Mouse (Mus musculus) ES-E14 (cell line): ENCODE measurements around the gene Ccdc88c. TPM values are rescaled to one million over a fixed set of nuclear protein-coding genes. Genes with fewer than 3 reads are reported as not detected.

Source experiments
- DNase-seq: peaks from one replicate; pipeline ENCODE4 v3.0.0-alpha.2; 2013; ENCODE audit warnings: low read depth, low spot score
- H3K27ac ChIP-seq: 2 replicates; pipeline ENCODE4 v1.5.1; 2012; ENCODE audit warnings: low read depth, mild to moderate bottlenecking, low read length, moderate library complexity, mixed read lengths; ENCODE audit not compliant: poor library complexity, insufficient read depth, severe bottlenecking
- H3K36me3 ChIP-seq: 2 replicates; pipeline ENCODE4 v1.6.1; 2012; ENCODE audit warnings: mild to moderate bottlenecking, low read length, moderate library complexity, mixed read lengths; ENCODE audit not compliant: control insufficient read depth, poor library complexity, insufficient read depth, severe bottlenecking
- H3K4me1 ChIP-seq, 2 experiments: fragments of 150-350 bp in 1 of 2; sonication (generic) in 1 of 2; 2 replicates each; pipeline ENCODE4 v1.6.1; 2012; ENCODE audit warnings: low read length in 2 of 2, mild to moderate bottlenecking in 1 of 2, mixed read lengths in 1 of 2; ENCODE audit not compliant: control insufficient read depth in 2 of 2, insufficient read depth in 2 of 2, poor library complexity in 1 of 2
- H3K4me3 ChIP-seq, 2 experiments: fragments of 150-350 bp in 1 of 2; sonication (generic) in 1 of 2; 2 replicates each; pipeline ENCODE4 v1.5.1; 2012; ENCODE audit warnings: low read length in 2 of 2, low read depth in 1 of 2, mild to moderate bottlenecking in 1 of 2, mixed read lengths in 1 of 2; ENCODE audit not compliant: insufficient read depth in 1 of 2, poor library complexity in 1 of 2, severe bottlenecking in 1 of 2
- H3K9ac ChIP-seq: 2 replicates; pipeline ENCODE4 v1.6.1; 2012; ENCODE audit warnings: low read depth, mild to moderate bottlenecking, low read length, mixed read lengths; ENCODE audit not compliant: poor library complexity, insufficient read depth, severe bottlenecking
- H3K9me3 ChIP-seq: fragments of 150-350 bp; sonication (generic); 2 replicates; pipeline ENCODE4 v1.6.1; 2012; ENCODE audit warnings: low read depth, mild to moderate bottlenecking, low read length; ENCODE audit not compliant: control insufficient read depth, insufficient read depth
- CHD2 ChIP-seq: IDR thresholded peaks from 2 replicates; pipeline ENCODE4 v1.6.1; 2014; ENCODE audit warnings: mild to moderate bottlenecking, low read depth, low read length, inconsistent platforms
- HCFC1 ChIP-seq: IDR thresholded peaks from 2 replicates; pipeline ENCODE4 v1.6.1; 2012; ENCODE audit warnings: low read length, inconsistent platforms, borderline replicate concordance; ENCODE audit not compliant: insufficient read depth
- MAFK ChIP-seq: IDR thresholded peaks from 2 replicates; pipeline ENCODE4 v1.6.1; 2014; ENCODE audit warnings: mild to moderate bottlenecking, low read depth, low read length, inconsistent platforms; ENCODE audit not compliant: insufficient read depth
- ZC3H11A ChIP-seq: IDR thresholded peaks from 2 replicates; pipeline ENCODE4 v1.6.1; 2012; ENCODE audit warnings: low read depth, mild to moderate bottlenecking, inconsistent platforms, low read length, borderline replicate concordance
- ZNF384 ChIP-seq: IDR thresholded peaks from 2 replicates; pipeline ENCODE4 v1.6.1; 2012; ENCODE audit warnings: low read depth, low read length, inconsistent platforms
- in situ Hi-C, 2 experiments: fragments of 600-800 bp; cut with MboI; formaldehyde crosslinking; loops; one replicate each; pipeline ENCODE4 v1.15.1; 2025; ENCODE audit warnings: low sequenced_read_pairs in 2 of 2, inconsistent platforms in 1 of 2; ENCODE audit not compliant: unreplicated experiment in 2 of 2
- total RNA-seq: library from RNA; depleted of rRNA; stranded (reverse); fragments of 300-350 nt; gene quantifications from 2 replicates; pipeline ENCODE4 v1.2.3, GENCODE M21; 2012

Ccdc88c gene
- total RNA-seq, 1 experiment: 35.7 TPM

DNA sequence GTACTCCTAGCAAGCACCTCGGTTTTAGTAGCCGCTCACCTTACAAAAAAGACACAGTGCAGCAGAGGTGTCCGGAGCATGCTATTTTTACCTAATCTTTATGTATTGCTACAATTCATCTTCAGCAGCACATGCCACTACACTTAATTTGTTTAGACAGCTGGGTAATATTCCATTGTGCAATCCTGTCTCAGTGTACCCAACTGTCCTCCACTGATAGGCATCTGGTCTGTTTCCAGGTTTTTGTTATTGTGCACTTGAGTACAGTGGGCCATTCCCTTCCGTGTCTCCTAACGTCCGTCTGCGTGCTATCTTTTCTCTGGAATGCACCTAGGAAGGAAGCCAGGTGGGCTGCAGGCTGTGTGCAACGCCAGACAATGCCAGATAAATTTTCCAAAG is 30.3 kb downstream of the Ccdc88c start:
- no peak overlapping the region for H3K4me3 ChIP-seq
- in situ Hi-C loops: no loop called here
- peaks cover 6% of the 10 kb centered on the region; the same call in 1 of the 2 replicates for H3K36me3 ChIP-seq
- H3K9ac ChIP-seq: no peak overlapping the region
- H3K27ac ChIP-seq: no peak overlapping the region
- no peaks in the 10 kb centered on the region for H3K9me3 ChIP-seq
- TF ChIP-seq CHD2 (no peak), MAFK (no peak), ZC3H11A (no peak), ZNF384 (no peak), HCFC1 (no peak)
- no peak for DNase-seq
- peaks cover 9 to 65% of the 10 kb centered on the region in 2 experiments for H3K4me1 ChIP-seq

GRCm38 (mm10) chr12:100997830-100998563 is 30.9 kb downstream of the Ccdc88c start:
- in situ Hi-C loops: no loop called here
- Histone ChIP-seq H3K4me3 (no peak overlapping the region), H3K4me1 (peaks cover 8 to 61% of the 10 kb centered on the region in 2 experiments), H3K27ac (no peak overlapping the region), H3K36me3 (peaks cover 8% of the 10 kb centered on the region; the same call in 1 of the 2 replicates), H3K9ac (no peak overlapping the region), H3K9me3 (no peaks in the 10 kb centered on the region)
- TF ChIP-seq CHD2 (no peak), HCFC1 (no peak), ZNF384 (no peak), ZC3H11A (no peak), MAFK (no peak)
- DNase-seq: no peak

DNA sequence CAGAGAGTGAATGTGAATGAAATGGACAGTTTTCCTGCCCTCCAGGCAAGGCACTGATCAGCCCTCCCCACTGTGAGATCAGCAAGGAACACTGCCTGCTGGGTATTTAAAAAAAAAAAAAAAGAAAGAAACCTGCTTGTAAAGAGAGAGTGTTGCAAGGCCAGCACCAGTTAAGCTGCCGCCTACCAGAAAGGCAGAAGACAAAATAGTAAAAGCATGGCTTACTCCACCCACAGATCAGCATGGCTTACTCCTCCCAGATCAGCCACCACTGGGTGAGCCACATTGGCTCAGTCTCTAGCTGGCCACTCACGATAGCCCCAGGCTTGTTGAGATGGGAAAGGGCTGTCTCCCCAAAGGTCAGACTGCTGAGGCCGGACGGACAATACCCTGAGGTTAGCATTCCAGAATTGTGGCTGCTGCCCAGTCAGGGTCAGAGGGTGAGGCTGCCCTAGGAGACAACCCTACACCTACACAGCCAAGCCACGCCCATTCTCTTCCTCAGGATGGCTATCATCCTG is 32.4 kb downstream of the Ccdc88c start:
- Histone ChIP-seq H3K27ac (peak overlapping the region; percentile 70), H3K4me3 (no peak overlapping the region; a peak in 1 of 4 replicates), H3K4me1 (peaks cover 8 to 57% of the 10 kb centered on the region in 2 experiments), H3K36me3 (peaks cover 8% of the 10 kb centered on the region; the same call in 1 of the 2 replicates), H3K9ac (no peak overlapping the region; the same call in 1 of the 2 replicates), H3K9me3 (no peaks in the 10 kb centered on the region)
- no peak for TF ChIP-seq HCFC1
- no peak for TF ChIP-seq ZC3H11A
- TF ChIP-seq ZNF384: peak; percentile 98
- TF ChIP-seq CHD2: no peak
- peak; percentile 34; the same call in 1 of the 2 replicates for TF ChIP-seq MAFK
- in situ Hi-C loops: no loop called here
- DNase-seq: no peak

DNA sequence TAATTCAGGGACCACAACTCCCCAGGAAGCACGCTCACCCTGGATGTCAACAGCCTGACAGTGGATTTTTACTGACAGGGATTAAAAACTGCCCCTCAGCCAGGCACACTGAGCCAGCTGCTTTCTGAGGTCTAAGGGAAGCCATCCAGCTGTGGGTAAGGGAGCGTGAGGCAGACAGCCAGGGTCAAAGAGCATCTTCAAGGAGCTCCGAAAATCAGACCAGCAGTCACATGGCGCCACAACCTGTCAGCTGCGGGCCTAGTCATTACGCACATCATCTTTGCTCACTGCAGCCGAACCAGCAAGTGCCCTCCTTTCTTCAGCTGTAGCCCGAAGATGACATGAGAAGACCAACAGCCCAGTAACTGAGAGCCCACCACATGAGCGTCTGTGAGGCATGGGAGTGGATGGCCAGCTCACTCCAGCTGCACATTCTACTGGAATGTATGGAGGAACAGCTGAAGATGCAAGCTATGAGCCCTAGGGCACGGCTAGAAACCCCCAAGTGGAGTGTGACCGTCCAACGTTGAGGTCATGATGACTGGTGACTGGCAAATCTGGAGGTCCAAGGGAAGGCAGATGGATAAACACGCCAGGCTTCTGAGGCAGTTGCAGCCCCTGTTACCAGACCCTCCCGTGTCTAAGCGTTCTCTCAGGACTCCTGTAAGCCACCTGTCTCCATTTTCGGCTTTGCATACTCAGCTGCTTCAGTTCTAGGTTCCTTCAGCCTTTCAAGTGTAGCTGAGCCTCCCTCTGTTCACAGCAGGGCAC is 33.1 kb downstream of the Ccdc88c start:
- peaks cover 8% of the 10 kb centered on the region; the same call in 1 of the 2 replicates for H3K36me3 ChIP-seq
- in situ Hi-C loops: no loop called here
- no peak overlapping the region for H3K4me3 ChIP-seq
- no peaks in the 10 kb centered on the region for H3K9me3 ChIP-seq
- TF ChIP-seq ZC3H11A: no peak
- TF ChIP-seq CHD2: no peak
- no peak for TF ChIP-seq ZNF384
- TF ChIP-seq HCFC1: no peak
- no peak; the same call in 1 of the 2 replicates for TF ChIP-seq MAFK
- no peak overlapping the region for H3K27ac ChIP-seq
- H3K4me1 ChIP-seq: peaks cover 8 to 54% of the 10 kb centered on the region in 2 experiments
- peak; percentile 87 for DNase-seq
- H3K9ac ChIP-seq: no peak overlapping the region
